Mouse (Mus musculus) heart, embryonic 14.5 days (tissue): ENCODE measurements around the gene Fntb. TPM values are rescaled to one million over a fixed set of nuclear protein-coding genes. Genes with fewer than 3 reads are reported as not detected.
A peak's percentile ranks its signal among the peaks of the same experiment; 100 is the strongest.

Source experiments
- ATAC-seq: fragments of 200-750 bp; cut with Nextera tagmentation; 2 replicates; pipeline ENCODE4 v1.8.0; 2017; ENCODE audit warnings: low read depth, moderate TSS enrichment; ENCODE audit not compliant: insufficient number of reproducible peaks, insufficient read depth, low FRiP score
- H3K27ac ChIP-seq, 2 experiments: fragments of 200-500 bp in 1 of 2; fragments of 300-500 bp in 1 of 2; sonication (generic) in 1 of 2; replicated peaks in 1 of 2; 2 replicates each; pipeline ENCODE4 v1.5.1; 2012 to 2014; ENCODE audit warnings: low read depth in 2 of 2, low read length in 2 of 2, control low read depth in 1 of 2, mild to moderate bottlenecking in 1 of 2, mixed read lengths in 1 of 2; ENCODE audit not compliant: control insufficient read depth in 1 of 2, insufficient read depth in 1 of 2
- H3K27me3 ChIP-seq: fragments of 300-500 bp; sonication (generic); 2 replicates; pipeline ENCODE4 v1.6.1; 2014; ENCODE audit warnings: mild to moderate bottlenecking, low read length, control low read depth; ENCODE audit not compliant: control insufficient read depth, insufficient read depth
- H3K36me3 ChIP-seq: fragments of 300-500 bp; sonication (generic); 2 replicates; pipeline ENCODE4 v1.6.1; 2014; ENCODE audit warnings: mild to moderate bottlenecking, control low read depth, low read length, mixed read lengths; ENCODE audit not compliant: control insufficient read depth, insufficient read depth
- H3K4me1 ChIP-seq, 2 experiments: fragments of 200-500 bp in 1 of 2; fragments of 300-500 bp in 1 of 2; sonication (generic) in 1 of 2; 2 replicates each; pipeline ENCODE4 v1.6.1; 2012 to 2014; ENCODE audit warnings: low read length in 2 of 2, control low read depth in 1 of 2, mixed read lengths in 1 of 2; ENCODE audit not compliant: control insufficient read depth in 2 of 2, insufficient read depth in 2 of 2
- H3K4me2 ChIP-seq: fragments of 300-500 bp; sonication (generic); 2 replicates; pipeline ENCODE4 v1.6.1; 2014; ENCODE audit warnings: mild to moderate bottlenecking, low read length
- H3K4me3 ChIP-seq, 2 experiments: fragments of 200-500 bp in 1 of 2; fragments of 300-500 bp in 1 of 2; sonication (generic) in 1 of 2; 2 replicates each; pipeline ENCODE4 v1.5.1; 2012 to 2014; ENCODE audit warnings: low read length in 2 of 2, mild to moderate bottlenecking in 2 of 2, control low read depth in 1 of 2, low read depth in 1 of 2, moderate library complexity in 1 of 2; ENCODE audit not compliant: control insufficient read depth in 1 of 2, insufficient read depth in 1 of 2
- H3K9ac ChIP-seq: fragments of 300-500 bp; sonication (generic); 2 replicates; pipeline ENCODE4 v1.6.1; 2014; ENCODE audit warnings: mild to moderate bottlenecking, low read length
- H3K9me3 ChIP-seq: fragments of 300-500 bp; sonication (generic); 2 replicates; pipeline ENCODE4 v1.6.1; 2016; ENCODE audit warnings: low read length, control low read depth; ENCODE audit not compliant: control insufficient read depth
- WGBS: fragments of 180-500 bp; shearing (Covaris S2); extraction: QIAGEN DNeasy Blood & Tissue Kit; methylation state at CpG from one replicate; pipeline ENCODE4 v1.1.7; 2014; 5-methylcytosine and 5-hydroxymethylcytosine counted together
- polyA plus RNA-seq: library from polyadenylated mRNA; unstranded; fragments of >200 nt; fragmentation: Nextera tagmentation; extraction: Ambion mirVana; gene quantifications from 2 replicates; pipeline ENCODE4 v1.2.1, GENCODE M21; 2014

The Fntb gene
- polyA plus RNA-seq, 1 experiment from 2014 or later, result 24.5 TPM

- H3K4me3 ChIP-seq, result no peak overlapping the region
- no peak overlapping the region for H3K9ac ChIP-seq
- H3K9me3 ChIP-seq, result no peaks in the 10 kb centered on the region
- H3K4me1 ChIP-seq, result peaks cover 13 to 16% of the 10 kb centered on the region in 2 experiments; a peak in 3 of 4 replicates
- H3K4me2 ChIP-seq, result no peak overlapping the region
- peaks cover 19% of the 10 kb centered on the region; the same call in 1 of the 2 replicates for H3K36me3 ChIP-seq
- no peak for ATAC-seq
- H3K27ac ChIP-seq, result no peak overlapping the region
- 71% methylated on average over 3 of the region's 3 CpGs for WGBS
- H3K27me3 ChIP-seq, result no peaks in the 10 kb centered on the region
Observed at GRCm38 (mm10) chr12:76891160-76891559, 125.8 kb downstream of the Fntb start.

DNA sequence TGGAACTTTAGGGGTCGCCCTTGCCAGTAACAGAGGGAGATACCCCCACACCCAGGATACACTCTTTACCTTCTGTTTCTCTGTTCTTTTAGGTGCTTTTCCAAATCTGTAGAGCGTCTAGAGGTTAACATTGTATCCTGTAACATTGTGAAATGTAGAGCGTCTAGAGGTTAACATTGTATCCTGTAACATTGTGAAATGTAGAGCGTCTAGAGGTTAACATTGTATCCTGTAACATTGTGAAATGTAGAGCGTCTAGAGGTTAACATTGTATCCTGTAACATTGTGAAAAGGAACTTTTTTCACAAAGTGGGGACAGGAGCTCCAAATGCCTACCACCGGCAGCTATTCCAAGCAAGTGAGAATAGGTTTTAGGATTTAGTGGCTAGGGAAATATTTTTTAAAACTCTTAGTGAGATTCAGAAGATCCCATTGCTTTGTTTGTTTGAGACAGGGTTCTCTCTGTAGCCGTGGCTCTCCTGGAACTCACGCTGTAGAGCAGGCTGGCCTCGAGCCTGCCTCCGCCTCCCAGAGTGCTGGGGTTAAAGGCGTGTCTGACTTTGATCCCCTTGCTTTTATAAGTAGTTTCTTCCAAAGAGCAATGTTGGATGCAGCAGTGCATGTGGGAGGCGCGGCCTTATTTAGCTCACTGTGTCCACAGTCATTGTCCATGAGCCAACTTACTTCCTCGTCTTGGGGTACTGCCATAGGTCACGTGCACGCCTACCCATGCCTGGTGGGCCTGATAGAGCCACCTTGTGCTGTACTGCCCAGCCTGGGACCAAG is 127.7 kb downstream of the Fntb start:
- Histone ChIP-seq H3K9me3 (no peaks in the 10 kb centered on the region), H3K4me1 (peaks cover 15 to 23% of the 10 kb centered on the region in 2 experiments), H3K9ac (no peak overlapping the region), H3K4me3 (no peak overlapping the region), H3K36me3 (peaks cover 22% of the 10 kb centered on the region), H3K4me2 (no peak overlapping the region), H3K27me3 (no peaks in the 10 kb centered on the region), H3K27ac (no peak overlapping the region)
- 94% methylated on average over 16 of the region's 16 CpGs for WGBS
- ATAC-seq, result no peak

GRCm38 (mm10) chr12:76894792-76895559 is 129.6 kb downstream of the Fntb start:
- H3K27ac ChIP-seq, result peak overlapping the region; percentile 58 to 59
- no peak for ATAC-seq
- H3K4me1 ChIP-seq, result peaks cover 15 to 23% of the 10 kb centered on the region in 2 experiments
- H3K36me3 ChIP-seq, result peaks cover 19% of the 10 kb centered on the region
- 63% methylated on average over 10 of the region's 10 CpGs for WGBS
- no peak overlapping the region for H3K4me2 ChIP-seq
- no peak overlapping the region for H3K4me3 ChIP-seq
- H3K27me3 ChIP-seq, result no peaks in the 10 kb centered on the region
- H3K9ac ChIP-seq, result no peak overlapping the region
- no peaks in the 10 kb centered on the region for H3K9me3 ChIP-seq

GRCm38 (mm10) chr12:76895777-76896176 is 130.4 kb downstream of the Fntb start:
- no peaks in the 10 kb centered on the region for H3K27me3 ChIP-seq
- H3K4me1 ChIP-seq, result peaks cover 15 to 23% of the 10 kb centered on the region in 2 experiments
- H3K9me3 ChIP-seq, result no peaks in the 10 kb centered on the region
- peak overlapping the region; percentile 58 to 59 for H3K27ac ChIP-seq
- 6% methylated on average over 7 of the region's 7 CpGs for WGBS
- ATAC-seq, result peak; percentile 64; the same call in 1 of the 2 replicates
- no peak overlapping the region for H3K4me3 ChIP-seq
- no peak overlapping the region for H3K9ac ChIP-seq
- peaks cover 19% of the 10 kb centered on the region for H3K36me3 ChIP-seq
- H3K4me2 ChIP-seq, result no peak overlapping the region

- WGBS, result 75% methylated on average over 4 of the region's 4 CpGs
- Histone ChIP-seq H3K36me3 (peaks cover 19% of the 10 kb centered on the region), H3K27ac (peak overlapping the region in 1 of 2 experiments; percentile 37; a peak in 1 of 4 replicates), H3K4me3 (no peak overlapping the region), H3K9ac (no peak overlapping the region), H3K9me3 (no peaks in the 10 kb centered on the region), H3K27me3 (no peaks in the 10 kb centered on the region), H3K4me2 (no peak overlapping the region), H3K4me1 (peaks cover 15 to 23% of the 10 kb centered on the region in 2 experiments)
- ATAC-seq, result no peak
Observed at GRCm38 (mm10) chr12:76896566-76896965, 131.2 kb downstream of the Fntb start.

GRCm38 (mm10) chr12:76897006-76897405 is 131.6 kb downstream of the Fntb start:
- H3K4me1 ChIP-seq, result peaks cover 15 to 20% of the 10 kb centered on the region in 2 experiments
- ATAC-seq, result no peak
- H3K4me3 ChIP-seq, result no peak overlapping the region
- peaks cover 15% of the 10 kb centered on the region for H3K36me3 ChIP-seq
- no peak overlapping the region for H3K4me2 ChIP-seq
- H3K27me3 ChIP-seq, result no peaks in the 10 kb centered on the region
- H3K9me3 ChIP-seq, result no peaks in the 10 kb centered on the region
- no peak overlapping the region for H3K27ac ChIP-seq
- no peak overlapping the region for H3K9ac ChIP-seq
- 85% methylated on average over 10 of the region's 10 CpGs for WGBS

DNA sequence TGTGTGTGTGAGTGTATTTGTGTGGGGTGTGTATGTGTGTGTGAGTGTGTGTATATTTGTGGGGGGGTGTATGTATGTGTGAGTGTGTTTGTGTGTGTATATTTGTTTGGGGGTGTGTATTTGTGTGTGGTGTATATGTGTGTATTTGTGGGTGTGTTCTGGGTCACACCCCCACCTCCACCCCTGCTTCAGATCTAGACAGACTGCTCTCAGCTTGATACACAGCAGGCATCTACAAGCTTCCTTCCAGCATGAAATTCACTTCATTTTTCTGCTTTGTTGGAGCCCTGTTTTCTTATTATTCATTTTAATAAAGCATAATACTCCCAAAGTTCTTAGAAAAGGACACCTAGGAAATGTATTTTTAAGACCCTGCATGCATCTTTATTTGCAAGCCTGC is 132.8 kb downstream of the Fntb start:
- Histone ChIP-seq H3K4me1 (peaks cover 15 to 20% of the 10 kb centered on the region in 2 experiments), H3K9me3 (no peaks in the 10 kb centered on the region), H3K27me3 (no peaks in the 10 kb centered on the region), H3K4me2 (no peak overlapping the region), H3K9ac (no peak overlapping the region), H3K36me3 (peaks cover 11% of the 10 kb centered on the region; the same call in 1 of the 2 replicates), H3K27ac (no peak overlapping the region), H3K4me3 (no peak overlapping the region)
- ATAC-seq, result no peak
